Mouse (Mus musculus): ENCODE data around the gene Usp42. TPM values are rescaled to one million over a fixed set of nuclear protein-coding genes. Genes with fewer than 3 reads are reported as not detected.

Gene Usp42
- total RNA-seq, 2 experiments from 2014 or later = 20.2 to 20.8 TPM

GRCm38 (mm10) chr5:143706822-143707200, 25.3 kb downstream of the Usp42 start:
- no peak overlapping the region for H3K4me3 ChIP-seq
- H3K27ac ChIP-seq = no peak overlapping the region
- no peak for DNase-seq (ENCODE audit: low spot score in 2 of 2)
- TF ChIP-seq CTCF (conservative IDR thresholded peaks at IDR 0.05) = no peak

GRCm38 (mm10) chr5:143706030-143706821, 25.9 kb downstream of the Usp42 start:
- TF ChIP-seq CTCF (conservative IDR thresholded peaks at IDR 0.05) = no peak
- 0 out of 2 replicates have a peak overlapping the region, but pooled peaks have one; percentile 23 for H3K27ac ChIP-seq

GRCm38 (mm10) chr5:143705659-143705982, 26.5 kb downstream of the Usp42 start:
- Histone ChIP-seq H3K4me3 (no peak overlapping the region), H3K27ac (0 out of 2 replicates have a peak overlapping the region, but pooled peaks have one; percentile 23)
- TF ChIP-seq CTCF (conservative IDR thresholded peaks at IDR 0.05) = no peak
- DNase-seq (ENCODE audit: low spot score in 2 of 2) = no peak

More at GRCm38 (mm10) chr5:143706030-143706821, 25.9 kb downstream of the Usp42 start:
- no peak for DNase-seq (ENCODE audit: low spot score in 2 of 2)
- H3K4me3 ChIP-seq = no peak overlapping the region

GRCm38 (mm10) chr5:143704875-143705658, 27.0 kb downstream of the Usp42 start:
- no peak for TF ChIP-seq CTCF (conservative IDR thresholded peaks at IDR 0.05)
- Histone ChIP-seq H3K27ac (0 out of 2 replicates have a peak overlapping the region, but pooled peaks have one; percentile 23), H3K4me3 (no peak overlapping the region)
- no peak for DNase-seq (ENCODE audit: low spot score in 2 of 2)

GRCm38 (mm10) chr5:143701074-143701473, 31.0 kb downstream of the Usp42 start:
- no peak for DNase-seq (ENCODE audit: low spot score in 2 of 2)
- no peak overlapping the region for H3K4me3 ChIP-seq
- H3K27ac ChIP-seq = no peak overlapping the region
- no peak for TF ChIP-seq CTCF (conservative IDR thresholded peaks at IDR 0.05)

GRCm38 (mm10) chr5:143700247-143700646, 31.8 kb downstream of the Usp42 start:
- no peak for TF ChIP-seq CTCF (conservative IDR thresholded peaks at IDR 0.05)
- DNase-seq (ENCODE audit: low spot score in 2 of 2) = no peak
- no peak overlapping the region for H3K27ac ChIP-seq
- H3K4me3 ChIP-seq = no peak overlapping the region

- no peak for DNase-seq (ENCODE audit: low spot score in 2 of 2)
- no peak overlapping the region for H3K27ac ChIP-seq
Observed at GRCm38 (mm10) chr5:143698454-143698853, 33.6 kb downstream of the Usp42 start.

GRCm38 (mm10) chr5:143696323-143696722, 35.8 kb downstream of the Usp42 start:
- TF ChIP-seq CTCF (conservative IDR thresholded peaks at IDR 0.05) = peak; percentile 67
- no peak overlapping the region for H3K4me3 ChIP-seq
- DNase-seq (ENCODE audit: low spot score in 2 of 2) = no peak
- no peak overlapping the region for H3K27ac ChIP-seq

More at GRCm38 (mm10) chr5:143698454-143698853, 33.6 kb downstream of the Usp42 start:
- no peak overlapping the region for H3K4me3 ChIP-seq
- no peak for TF ChIP-seq CTCF (conservative IDR thresholded peaks at IDR 0.05)

GRCm38 (mm10) chr5:143690926-143691325, 41.2 kb downstream of the Usp42 start:
- peak; percentile 83 to 89 for DNase-seq (ENCODE audit: low spot score in 2 of 2)
- Histone ChIP-seq H3K4me3 (no peak overlapping the region), H3K27ac (peak overlapping the region; percentile 77)
- no peak for TF ChIP-seq CTCF (conservative IDR thresholded peaks at IDR 0.05)

GRCm38 (mm10) chr5:143690392-143690791, 41.7 kb downstream of the Usp42 start:
- Histone ChIP-seq H3K27ac (peak overlapping the region; percentile 77), H3K4me3 (no peak overlapping the region)
- DNase-seq (ENCODE audit: low spot score in 2 of 2) = no peak
- no peak for TF ChIP-seq CTCF (conservative IDR thresholded peaks at IDR 0.05)

- no peak for DNase-seq (ENCODE audit: low spot score in 2 of 2)
- Histone ChIP-seq H3K27ac (no peak overlapping the region), H3K4me3 (no peak overlapping the region)
- TF ChIP-seq CTCF (conservative IDR thresholded peaks at IDR 0.05) = no peak
Observed at GRCm38 (mm10) chr5:143687589-143687988, 44.5 kb downstream of the Usp42 start.

GRCm38 (mm10) chr5:143686456-143686855, 45.6 kb downstream of the Usp42 start:
- TF ChIP-seq CTCF (conservative IDR thresholded peaks at IDR 0.05) = no peak
- DNase-seq (ENCODE audit: low spot score in 2 of 2) = no peak
- Histone ChIP-seq H3K4me3 (no peak overlapping the region), H3K27ac (no peak overlapping the region)

GRCm38 (mm10) chr5:143684911-143685390, 47.1 kb downstream of the Usp42 start:
- TF ChIP-seq CTCF (conservative IDR thresholded peaks at IDR 0.05) = no peak

More at GRCm38 (mm10) chr5:143684911-143685390, 47.1 kb downstream of the Usp42 start:
- H3K27ac ChIP-seq = no peak overlapping the region
- DNase-seq (ENCODE audit: low spot score in 2 of 2) = no peak
- no peak overlapping the region for H3K4me3 ChIP-seq
